Mouse (Mus musculus) Patski (cell line): ENCODE measurements at regions not wholly inside any gene's neighbourhood (a gene's known extent, or its start where the extent isn't known, plus 50 kb on each side); places are given as distances from the start of the nearest gene placed in this dataset.
"Not testable (repeated sequence)": the region's sequence is repeated elsewhere in the genome, so short reads cannot be mapped to it uniquely, and the experiment has no call there.

ENCODE experiments used
- ATAC-seq: fragments of 100-300 bp; one replicate; pipeline ENCODE4 v1.8.0; 2021
- CTCF ChIA-PET: fragments of 350-600 bp; sonication (Branson Sonifier 250); formaldehyde crosslinking; loops from one replicate; lab custom pipeline; 2022; ENCODE audit warnings: inconsistent platforms; lab: Charles Lee
- POLR2A ChIA-PET: fragments of 350-600 bp; sonication (Branson Sonifier 250); formaldehyde crosslinking; loops from one replicate; lab custom pipeline; 2022; ENCODE audit warnings: antibody characterized with exemption, inconsistent platforms; lab: Charles Lee
- DNase-seq: peaks from one replicate; pipeline ENCODE4 v3.0.0-alpha.2; 2011; ENCODE audit warnings: low read depth, low spot score
- H3K27me3 ChIP-seq: fragments of 371-371 bp; one replicate; pipeline ENCODE4 v1.5.1; 2021
- CTCF ChIP-seq: fragments of 100-300 bp; IDR thresholded peaks from one replicate; pipeline ENCODE4 v1.5.1; 2021
- in situ Hi-C: fragments of 300-500 bp; cut with MboI; formaldehyde crosslinking; loops from 3 replicates; pipeline ENCODE4 v1.11.1; 2018; ENCODE audit warnings: low pct_unique_long_range_greater_than_20kb, mixed read lengths

- ChIA-PET POLR2A (no interaction called here), CTCF (no interaction called here)
- H3K27me3 ChIP-seq, result no peaks in the 10 kb centered on the region
- no peak for ATAC-seq
- in situ Hi-C loops, result no loop called here
- TF ChIP-seq CTCF, result no peak
- DNase-seq, result no peak
Observed at GRCm38 (mm10) chr17:91466822-91467221, 374.0 kb upstream of the Nrxn1 start.

DNA sequence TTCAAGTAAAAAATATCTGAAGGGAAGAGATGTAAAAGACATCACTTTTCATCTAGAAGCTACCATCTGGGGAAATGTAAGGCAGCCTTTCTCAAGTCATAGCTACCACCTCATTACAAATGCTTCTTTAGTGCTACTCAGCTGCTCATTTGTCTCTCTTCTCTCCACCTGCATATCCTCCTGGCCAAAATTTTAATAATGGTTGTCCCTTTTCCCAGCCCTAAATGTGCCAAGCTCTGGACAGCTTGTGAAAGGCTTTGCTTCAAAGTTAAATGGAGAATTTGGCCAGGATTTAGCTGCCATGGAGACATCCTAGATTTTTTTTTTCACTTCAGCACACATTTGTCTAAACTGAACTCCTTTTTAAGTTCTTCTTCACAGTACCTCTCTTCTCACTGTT, 358.8 kb upstream of the Nrxn1 start:
- no peak for TF ChIP-seq CTCF
- in situ Hi-C loops, result no loop called here
- ChIA-PET CTCF (interaction anchor here (1.0 kb wide), 1 partner anchor 18 kb away, joined by 3 read pairs; no protein-coding TSS in a partner anchor), POLR2A (no interaction called here)
- ATAC-seq (no peak), DNase-seq (no peak)
- H3K27me3 ChIP-seq, result no peaks in the 10 kb centered on the region

- DNase-seq, ATAC-seq, POLR2A ChIA-PET, CTCF ChIA-PET, H3K27me3 ChIP-seq, in situ Hi-C loops: not testable (repeated sequence)
Observed at GRCm38 (mm10) chr17:91431780-91432720, 339.2 kb upstream of the Nrxn1 start.

DNA sequence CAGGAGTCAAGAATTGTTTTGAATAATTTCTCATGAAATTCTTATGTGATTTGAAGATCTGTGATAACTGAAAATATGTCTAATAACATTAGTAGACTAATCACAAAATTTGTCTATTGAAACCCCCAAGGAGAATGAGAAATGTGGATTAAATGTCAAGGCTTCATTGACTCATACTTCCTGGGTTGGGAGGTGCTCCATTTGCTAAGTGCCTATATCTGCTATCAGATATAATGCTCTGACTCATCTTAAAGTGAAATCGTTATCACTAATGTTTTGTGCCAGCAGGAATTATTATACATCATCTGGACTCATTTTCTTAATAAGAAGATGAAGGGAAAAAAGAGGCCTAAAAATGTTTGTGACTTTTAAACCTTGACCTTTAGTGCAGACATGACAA, 337.5 kb upstream of the Nrxn1 start:
- TF ChIP-seq CTCF, result no peak
- ATAC-seq, result no peak
- ChIA-PET POLR2A (no interaction called here), CTCF (no interaction called here)
- in situ Hi-C loops, result no loop called here
- DNase-seq, result no peak
- no peaks in the 10 kb centered on the region for H3K27me3 ChIP-seq

DNA sequence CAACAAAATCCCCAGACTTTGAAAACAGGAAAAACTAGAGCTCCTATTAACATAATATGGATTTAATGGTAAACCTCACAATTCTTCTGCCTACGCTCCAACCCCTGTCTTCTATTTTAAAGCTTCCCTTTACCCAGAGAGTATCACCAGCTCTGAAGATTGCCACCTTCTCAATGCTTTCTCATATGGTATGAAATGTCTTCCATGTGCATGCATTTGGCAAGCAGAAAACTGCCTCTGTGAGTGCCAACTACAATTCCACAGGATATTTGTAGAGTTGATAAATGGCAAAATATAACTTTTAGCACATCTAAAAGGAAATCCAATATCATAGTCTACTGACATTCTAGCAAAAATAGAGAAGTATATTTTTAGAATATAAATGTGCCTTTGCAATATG, 332.2 kb upstream of the Nrxn1 start:
- ChIA-PET POLR2A (no interaction called here), CTCF (no interaction called here)
- DNase-seq (no peak), ATAC-seq (no peak)
- no peaks in the 10 kb centered on the region for H3K27me3 ChIP-seq
- in situ Hi-C loops, result no loop called here
- no peak for TF ChIP-seq CTCF

GRCm38 (mm10) chr17:91418582-91418981, 325.7 kb upstream of the Nrxn1 start:
- TF ChIP-seq CTCF, result no peak
- in situ Hi-C loops, result no loop called here
- POLR2A ChIA-PET, result no interaction called here
- no peaks in the 10 kb centered on the region for H3K27me3 ChIP-seq
- ATAC-seq (no peak), DNase-seq (no peak)
- CTCF ChIA-PET, result no interaction called here

- DNase-seq (no peak), ATAC-seq (no peak)
- H3K27me3 ChIP-seq, result no peaks in the 10 kb centered on the region
- no peak for TF ChIP-seq CTCF
- in situ Hi-C loops, result no loop called here
- CTCF ChIA-PET, result no interaction called here
- POLR2A ChIA-PET, result no interaction called here
Observed at GRCm38 (mm10) chr17:91390969-91391764, 298.3 kb upstream of the Nrxn1 start.

DNA sequence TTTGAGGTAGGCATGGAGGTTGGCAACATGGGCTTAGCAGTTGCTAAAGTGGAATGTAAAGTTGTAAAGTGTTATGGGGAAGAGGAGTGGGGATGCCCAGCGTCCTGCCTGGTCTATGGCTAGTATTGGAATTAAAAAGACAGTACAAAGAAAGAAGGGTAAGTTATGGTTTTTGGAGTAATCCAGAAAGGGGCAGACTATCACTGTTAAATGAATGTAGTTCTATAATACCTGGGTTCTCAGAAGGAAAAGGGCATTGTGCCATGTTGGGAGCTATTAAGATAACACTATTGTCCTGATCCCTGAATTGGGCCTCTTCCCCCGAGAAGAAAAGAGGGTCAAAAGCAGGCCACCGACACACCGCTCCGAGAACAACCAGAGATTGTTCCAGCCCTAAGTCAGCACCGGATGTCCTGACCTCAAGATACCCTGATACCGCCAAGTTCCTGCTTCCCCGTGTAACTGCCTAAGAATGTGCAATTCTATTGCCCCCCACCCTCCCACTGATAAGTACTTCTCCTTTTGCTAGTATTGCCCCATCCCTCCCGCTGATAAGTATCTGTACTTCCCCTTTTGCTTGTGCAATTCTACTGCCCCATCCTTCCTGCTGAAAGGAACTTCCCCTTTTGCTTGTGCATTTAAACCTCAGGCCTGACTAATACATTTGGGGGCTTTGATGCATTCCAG, 297.2 kb upstream of the Nrxn1 start:
- DNase-seq, ATAC-seq, POLR2A ChIA-PET, in situ Hi-C loops, H3K27me3 ChIP-seq, CTCF ChIA-PET: not testable (repeated sequence)

DNA sequence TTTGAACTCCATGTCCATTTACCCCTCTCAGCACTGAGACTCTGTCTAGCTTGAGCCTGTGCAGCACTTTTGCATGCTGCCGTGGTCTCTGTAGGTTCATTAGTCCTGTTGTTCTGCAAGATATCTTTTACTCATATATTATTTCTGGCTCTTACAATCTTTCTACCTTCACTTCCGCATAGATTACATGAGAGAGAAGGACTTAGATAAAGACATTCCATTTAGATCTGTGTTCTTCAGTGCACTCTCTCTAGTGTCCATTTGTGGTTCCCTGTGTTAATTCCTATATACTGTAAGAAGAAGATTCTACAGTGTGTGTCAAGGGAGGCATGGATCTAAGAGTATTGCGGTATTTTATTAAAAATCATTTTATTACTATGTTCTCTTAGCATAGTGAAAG, 295.6 kb upstream of the Nrxn1 start:
- no peak for ATAC-seq
- H3K27me3 ChIP-seq, result no peaks in the 10 kb centered on the region
- POLR2A ChIA-PET, result no interaction called here

GRCm38 (mm10) chr17:91388039-91388438, 295.2 kb upstream of the Nrxn1 start:
- no peak for DNase-seq
- ATAC-seq, result no peak
- in situ Hi-C loops, result no loop called here
- POLR2A ChIA-PET, result no interaction called here
- no peaks in the 10 kb centered on the region for H3K27me3 ChIP-seq
- no peak for TF ChIP-seq CTCF
- CTCF ChIA-PET, result no interaction called here

More for the DNA sequence above, 295.6 kb upstream of the Nrxn1 start:
- CTCF ChIA-PET, result no interaction called here
- in situ Hi-C loops, result no loop called here
- no peak for DNase-seq
- TF ChIP-seq CTCF, result no peak
